In genomic region chr11:75572301-75572791, GRCm38 (mm10) we compare ENCODE assay signal across 7 mouse cellular contexts. TPM values are rescaled to one million over a fixed set of nuclear protein-coding genes. Genes with fewer than 3 reads are reported as not detected.
DNase-seq lines count a peak whose midpoint lies in the region; ATAC-seq and TF ChIP-seq lines count a peak whose summit lies in the region.

No protein-coding gene starts in this region.

- no peaks in the 10 kb centered on the region for H3K36me3 ChIP-seq in liver, adult 2 months (ENCODE audit: control insufficient read depth, insufficient read depth, low read length)
- H3K36me3 ChIP-seq in forebrain, embryonic 11.5 days (ENCODE audit: control insufficient read depth, insufficient read depth, low read length): no peaks in the 10 kb centered on the region
- no peaks in the 10 kb centered on the region; the same call in 1 of the 2 replicates for H3K36me3 ChIP-seq in intestine, postnatal 0 days (ENCODE audit: control insufficient read depth, insufficient read depth)
- H3K36me3 ChIP-seq in neural tube, embryonic 11.5 days (ENCODE audit: control insufficient read depth, insufficient read depth, low read length): no peaks in the 10 kb centered on the region; the same call in 1 of the 2 replicates

- ATAC-seq in forebrain, embryonic 11.5 days (replicated peaks; ENCODE audit: low FRiP score): no peak
- ATAC-seq in intestine, postnatal 0 days: no peak
- no peak for ATAC-seq in neural tube, embryonic 11.5 days (ENCODE audit: insufficient read depth, low FRiP score, low TSS enrichment)

- no peaks in the 10 kb centered on the region for H3K9me3 ChIP-seq in forebrain, embryonic 11.5 days (ENCODE audit: control insufficient read depth, low read length)
- no peaks in the 10 kb centered on the region for H3K9me3 ChIP-seq in intestine, postnatal 0 days (ENCODE audit: control insufficient read depth)
- H3K9me3 ChIP-seq in neural tube, embryonic 11.5 days (ENCODE audit: control insufficient read depth, low read length): no peaks in the 10 kb centered on the region

- H3K79me2 ChIP-seq in liver, adult 2 months (ENCODE audit: control insufficient read depth, insufficient read depth, low read length): no peaks in the 10 kb centered on the region

- no peak for TF ChIP-seq CTCF in liver, adult 2 months (IDR thresholded peaks at IDR 0.05; ENCODE audit: low read depth, low read length)
- no peak for TF ChIP-seq CTCF in intestine, postnatal 0 days (IDR thresholded peaks at IDR 0.05; ENCODE audit: low read depth)

- H3K4me3 ChIP-seq in liver, adult 2 months (ENCODE audit: insufficient read depth, low read depth, low read length): no peak overlapping the region
- no peak overlapping the region for H3K4me3 ChIP-seq in forebrain, embryonic 11.5 days (ENCODE audit: low read depth, low read length)
- H3K4me3 ChIP-seq in intestine, postnatal 0 days (ENCODE audit: low read depth, low read length): no peak overlapping the region
- no peak overlapping the region for H3K4me3 ChIP-seq in neural tube, embryonic 11.5 days (ENCODE audit: low read depth, low read length)

- H3K27me3 ChIP-seq in liver, adult 2 months (ENCODE audit: control insufficient read depth, insufficient read depth, low read length): no peaks in the 10 kb centered on the region
- no peaks in the 10 kb centered on the region for H3K27me3 ChIP-seq in forebrain, embryonic 11.5 days (ENCODE audit: control insufficient read depth, insufficient read depth, low read length)
- no peaks in the 10 kb centered on the region for H3K27me3 ChIP-seq in intestine, postnatal 0 days (replicated peaks; ENCODE audit: control insufficient read depth, insufficient read depth, low read length)
- H3K27me3 ChIP-seq in neural tube, embryonic 11.5 days (ENCODE audit: control insufficient read depth, insufficient read depth, low read length): no peaks in the 10 kb centered on the region

- WGBS in liver, adult 2 months: 71% methylated on average over 10 of the region's 10 CpGs
- 11% methylated on average over 10 of the region's 10 CpGs for WGBS in forebrain, embryonic 11.5 days
- WGBS in intestine, postnatal 0 days: 20% methylated on average over 10 of the region's 10 CpGs
- 4% methylated on average over 8 of the region's 10 CpGs for WGBS in neural tube, embryonic 11.5 days

- DNase-seq in liver, adult 2 months (ENCODE audit: extremely low read depth, low read depth, low spot score): no peak
- DNase-seq in liver: no peak
- DNase-seq in forebrain, embryonic 11.5 days (ENCODE audit: low spot score): no peak
- DNase-seq in neural tube, embryonic 11.5 days (ENCODE audit: low spot score): no peak
- no peak for DNase-seq in layer of hippocampus, adult 9-10 months (ENCODE audit: low spot score)
- no peak for DNase-seq in ovary, postnatal 14 days (ENCODE audit: low spot score)

- peak overlapping the region; percentile 6; the same call in 1 of the 2 replicates for H3K27ac ChIP-seq in liver, adult 2 months (replicated peaks; ENCODE audit: insufficient read depth, low read depth, low read length)
- H3K27ac ChIP-seq in forebrain, embryonic 11.5 days (ENCODE audit: low read depth, low read length): no peak overlapping the region
- H3K27ac ChIP-seq in intestine, postnatal 0 days (ENCODE audit: low read depth, low read length): peak overlapping the region; percentile 6; the same call in 1 of the 2 replicates
- no peak overlapping the region for H3K27ac ChIP-seq in neural tube, embryonic 11.5 days (ENCODE audit: low read depth, low read length)

- TF ChIP-seq POLR2A in liver, adult 2 months (IDR thresholded peaks at IDR 0.05; ENCODE audit: extremely low read depth, insufficient read depth, low read length): no peak

- H3K4me1 ChIP-seq in liver, adult 2 months (ENCODE audit: control insufficient read depth, insufficient read depth, low read length): peaks cover 11% of the 10 kb centered on the region
- H3K4me1 ChIP-seq in forebrain, embryonic 11.5 days (replicated peaks; ENCODE audit: control insufficient read depth, insufficient read depth, low read length): peaks cover 9% of the 10 kb centered on the region
- peaks cover 9% of the 10 kb centered on the region for H3K4me1 ChIP-seq in intestine, postnatal 0 days (replicated peaks; ENCODE audit: control insufficient read depth, insufficient read depth, low read length)
- H3K4me1 ChIP-seq in neural tube, embryonic 11.5 days (ENCODE audit: control insufficient read depth, insufficient read depth, low read length): peaks cover 11% of the 10 kb centered on the region

- 0 out of 2 replicates have a peak overlapping the region, but pooled peaks have one; percentile 8 for H3K4me2 ChIP-seq in forebrain, embryonic 11.5 days (ENCODE audit: low read depth, low read length, severe bottlenecking)
- no peak overlapping the region for H3K4me2 ChIP-seq in intestine, postnatal 0 days (replicated peaks; ENCODE audit: low read depth)
- no peak overlapping the region for H3K4me2 ChIP-seq in neural tube, embryonic 11.5 days (ENCODE audit: low read depth)

- no peak overlapping the region for H3K9ac ChIP-seq in liver, adult 2 months (ENCODE audit: low read depth, low read length)
- H3K9ac ChIP-seq in forebrain, embryonic 11.5 days (ENCODE audit: low read length): peak overlapping the region; percentile 42; the same call in 1 of the 2 replicates
- H3K9ac ChIP-seq in intestine, postnatal 0 days (ENCODE audit: low read depth, low read length): peak overlapping the region; percentile 22; the same call in 1 of the 2 replicates
- peak overlapping the region; percentile 19; the same call in 1 of the 2 replicates for H3K9ac ChIP-seq in neural tube, embryonic 11.5 days (ENCODE audit: low read length)

RNA-seq across cellular contexts. Expression of gene Pitpna, which starts 15.6 kb away (rescaled TPM):
- 19.7 and 21.0 TPM in 2 replicates for total RNA-seq in liver, adult 2 months (2014; rRNA removed)
- 24.6 and 28.9 TPM in 2 replicates for polyA plus RNA-seq in liver, adult 2 months (2012; rRNA removed)
- 79.5 and 88.5 TPM in 2 replicates for polyA plus RNA-seq in forebrain, embryonic 11.5 days (2014; fragmentation: Nextera tagmentation; extraction: Ambion mirVana)
- polyA plus RNA-seq in intestine, postnatal 0 days (2015; fragmentation: Nextera tagmentation; extraction: Ambion mirVana): 160 and 161 TPM in 2 replicates
- 90.5 TPM in 2 replicates for polyA plus RNA-seq in neural tube, embryonic 11.5 days (2014; fragmentation: Nextera tagmentation; extraction: Ambion mirVana)

RNA-seq across cellular contexts. Expression of gene Slc43a2, which starts 40.9 kb away (rescaled TPM):
- total RNA-seq in liver, adult 2 months (2014; rRNA removed): 4.1 and 8.9 TPM in 2 replicates
- 5.2 and 8.0 TPM in 2 replicates for polyA plus RNA-seq in liver, adult 2 months (2012; rRNA removed)
- 5.5 and 7.5 TPM in 2 replicates for polyA plus RNA-seq in forebrain, embryonic 11.5 days (2014; fragmentation: Nextera tagmentation; extraction: Ambion mirVana)
- polyA plus RNA-seq in intestine, postnatal 0 days (2015; fragmentation: Nextera tagmentation; extraction: Ambion mirVana): 46.4 and 59.5 TPM in 2 replicates
- polyA plus RNA-seq in neural tube, embryonic 11.5 days (2014; fragmentation: Nextera tagmentation; extraction: Ambion mirVana): 5.6 and 6.6 TPM in 2 replicates

RNA-seq across cellular contexts. Expression of gene Inpp5k, which starts 58.4 kb away (rescaled TPM):
- 12.3 and 13.4 TPM in 2 replicates for total RNA-seq in liver, adult 2 months (2014; rRNA removed)
- polyA plus RNA-seq in liver, adult 2 months (2012; rRNA removed): 12.2 and 17.2 TPM in 2 replicates
- polyA plus RNA-seq in forebrain, embryonic 11.5 days (2014; fragmentation: Nextera tagmentation; extraction: Ambion mirVana): 20.8 and 24.6 TPM in 2 replicates
- 20.6 and 23.8 TPM in 2 replicates for polyA plus RNA-seq in intestine, postnatal 0 days (2015; fragmentation: Nextera tagmentation; extraction: Ambion mirVana)
- polyA plus RNA-seq in neural tube, embryonic 11.5 days (2014; fragmentation: Nextera tagmentation; extraction: Ambion mirVana): 26.2 and 28.4 TPM in 2 replicates

RNA-seq across cellular contexts. Expression of gene Scarf1, which starts 59.0 kb away (rescaled TPM):
- total RNA-seq in liver, adult 2 months (2014; rRNA removed): 5.8 and 7.5 TPM in 2 replicates
- polyA plus RNA-seq in liver, adult 2 months (2012; rRNA removed): 10.3 and 16.9 TPM in 2 replicates
- 4.2 TPM in 2 replicates for polyA plus RNA-seq in forebrain, embryonic 11.5 days (2014; fragmentation: Nextera tagmentation; extraction: Ambion mirVana)
- polyA plus RNA-seq in intestine, postnatal 0 days (2015; fragmentation: Nextera tagmentation; extraction: Ambion mirVana): 2.8 and 3.2 TPM in 2 replicates
- 4.4 and 4.8 TPM in 2 replicates for polyA plus RNA-seq in neural tube, embryonic 11.5 days (2014; fragmentation: Nextera tagmentation; extraction: Ambion mirVana)

Comparison
In these comparisons a context has a peak if more than half of its experiments do, and no peak if none do; other contexts are left out.
1. H3K27ac ChIP-seq: peak in liver, adult 2 months (single experiment) and intestine, postnatal 0 days (single experiment); none in forebrain, embryonic 11.5 days (single experiment) and neural tube, embryonic 11.5 days (single experiment).